Mouse (Mus musculus) spleen, postnatal 36 days (tissue): ENCODE data around the gene Ncbp2.

Source experiments
- DNase-seq, 2 experiments: peaks; one replicate each; pipeline ENCODE4 v3.0.0; 2022; ENCODE audit warnings: low spot score in 2 of 2, mixed read lengths in 1 of 2

Gene Ncbp2

GRCm38 (mm10) chr16:32008529-32009293 lies 60.4 kb downstream of the Ncbp2 start:
- no peak for DNase-seq

GRCm38 (mm10) chr16:32009913-32010312 lies 61.6 kb downstream of the Ncbp2 start:
- no peak for DNase-seq

GRCm38 (mm10) chr16:32010330-32010729 lies 62.0 kb downstream of the Ncbp2 start:
- no peak for DNase-seq
